Mouse (Mus musculus) lung, postnatal 25 days (tissue): Measurements from ENCODE around the gene Tmcc2.

Experiments
- DNase-seq: peaks from one replicate; pipeline ENCODE4 v3.0.0; 2022; ENCODE audit warnings: low spot score

The Tmcc2 gene

GRCm38 (mm10) chr1:132390691-132391579 is at the start of gene Tmcc2:
Gene Tmcc2 (minus strand): TSS chr1:132391281.
- DNase-seq = no peak

- DNase-seq = no peak
Measured at GRCm38 (mm10) chr1:132437389-132437788, 46.3 kb upstream of the Tmcc2 start.

- DNase-seq = no peak
Measured at GRCm38 (mm10) chr1:132436960-132437359, 45.9 kb upstream of the Tmcc2 start.

GRCm38 (mm10) chr1:132436320-132436958 is 45.4 kb upstream of the Tmcc2 start:
- no peak for DNase-seq

- DNase-seq = no peak
Measured at GRCm38 (mm10) chr1:132434032-132434431, 43.0 kb upstream of the Tmcc2 start.

GRCm38 (mm10) chr1:132433349-132433748 is 42.3 kb upstream of the Tmcc2 start:
- DNase-seq = no peak

- no peak for DNase-seq
Measured at GRCm38 (mm10) chr1:132431716-132432115, 40.6 kb upstream of the Tmcc2 start.

- no peak for DNase-seq
Measured at GRCm38 (mm10) chr1:132430818-132431217, 39.7 kb upstream of the Tmcc2 start.

GRCm38 (mm10) chr1:132425600-132425999 is 34.5 kb upstream of the Tmcc2 start:
- no peak for DNase-seq

- no peak for DNase-seq
Measured at GRCm38 (mm10) chr1:132422912-132423696, 32.0 kb upstream of the Tmcc2 start.

GRCm38 (mm10) chr1:132420662-132421061 is 29.6 kb upstream of the Tmcc2 start:
- DNase-seq = no peak

GRCm38 (mm10) chr1:132420206-132420605 is 29.1 kb upstream of the Tmcc2 start:
- DNase-seq = no peak

- peak; percentile 94 for DNase-seq
Measured at GRCm38 (mm10) chr1:132417319-132418251, 26.5 kb upstream of the Tmcc2 start, which contains the start of gene Dstyk. Gene Dstyk (plus strand): TSS chr1:132417555.

GRCm38 (mm10) chr1:132416943-132417290 is 25.8 kb upstream of the Tmcc2 start:
- DNase-seq = no peak

GRCm38 (mm10) chr1:132416244-132416942 is 25.3 kb upstream of the Tmcc2 start:
- no peak for DNase-seq

GRCm38 (mm10) chr1:132410657-132411056 is 19.6 kb upstream of the Tmcc2 start:
- no peak for DNase-seq

- DNase-seq = no peak
Measured at GRCm38 (mm10) chr1:132401843-132402242, 10.8 kb upstream of the Tmcc2 start.

- no peak for DNase-seq
Measured at GRCm38 (mm10) chr1:132400538-132400937, 9.5 kb upstream of the Tmcc2 start.

- DNase-seq = no peak
Measured at GRCm38 (mm10) chr1:132396705-132397104, 5.6 kb upstream of the Tmcc2 start.

GRCm38 (mm10) chr1:132392872-132393271 is 1.8 kb upstream of the Tmcc2 start:
- DNase-seq = no peak

GRCm38 (mm10) chr1:132391580-132392022 is 520 bp upstream of the Tmcc2 start:
- DNase-seq = peak; percentile 55
